Comparison of ENCODE assay signal across 8 mouse cellular contexts in the genomic region with DNA sequence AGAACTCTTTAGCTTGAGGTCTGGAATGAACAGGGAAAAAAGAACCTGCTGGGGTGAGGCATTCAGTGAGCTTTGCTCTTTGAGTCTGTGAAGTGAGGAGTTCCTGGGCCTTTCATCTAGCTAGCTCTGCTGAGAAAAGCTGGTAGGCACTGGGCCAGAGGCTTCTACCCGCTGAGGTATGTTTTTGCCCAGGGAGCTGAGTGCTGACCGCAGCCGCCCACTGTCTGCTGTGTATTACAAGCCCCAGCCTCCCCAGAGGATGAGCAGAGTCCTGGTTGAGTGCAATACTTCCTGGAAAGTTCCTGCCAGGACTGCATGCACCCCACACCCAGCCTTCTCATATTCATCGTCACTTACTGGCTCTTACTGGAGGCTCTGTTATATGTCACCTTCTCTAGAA. TPM values are rescaled to one million over a fixed set of nuclear protein-coding genes. Genes with fewer than 3 reads are reported as not detected.
DNase-seq lines count a peak whose midpoint lies in the region; ATAC-seq and TF ChIP-seq lines count a peak whose summit lies in the region.
"Had no signal": no experiment of that assay in that cellular context is flagged by ENCODE, and none has a peak within 500 bp of the region (broad histone marks: within the 10 kb centered on the region; RNA-seq: fewer than 3 reads in every experiment).

No protein-coding gene starts in this region.

- DNase-seq in liver, postnatal 0 days: no peak
- DNase-seq in liver, embryonic 11.5 days (ENCODE audit: low spot score): no peak
- no peak for DNase-seq in embryonic facial prominence, embryonic 10.5 days (ENCODE audit: low spot score)
- DNase-seq in hindbrain, embryonic 14.5 days (ENCODE audit: low spot score): no peak
- peak; percentile 79 for DNase-seq in lung, postnatal 36 days
- no peak for DNase-seq in left cerebral cortex, adult 9 months (ENCODE audit: low spot score in 2 of 2)

- H3K4me3 ChIP-seq in liver, postnatal 0 days (ENCODE audit: low read depth, low read length): no peak overlapping the region
- H3K4me3 ChIP-seq in liver, embryonic 11.5 days (ENCODE audit: low read depth, low read length): no peak overlapping the region
- H3K4me3 ChIP-seq in embryonic facial prominence, embryonic 10.5 days: no peak overlapping the region
- H3K4me3 ChIP-seq in hindbrain, embryonic 14.5 days (replicated peaks; ENCODE audit: low read length): no peak overlapping the region
- H3K4me3 ChIP-seq: limb, embryonic 12.5 days had no signal

- no peaks in the 10 kb centered on the region for H3K36me3 ChIP-seq in liver, postnatal 0 days (replicated peaks; ENCODE audit: insufficient read depth, low read length)
- H3K36me3 ChIP-seq in liver, embryonic 11.5 days (ENCODE audit: control insufficient read depth, insufficient read depth, low read length): no peaks in the 10 kb centered on the region
- no peaks in the 10 kb centered on the region for H3K36me3 ChIP-seq in embryonic facial prominence, embryonic 10.5 days (replicated peaks)
- H3K36me3 ChIP-seq in hindbrain, embryonic 14.5 days (replicated peaks; ENCODE audit: control insufficient read depth, insufficient read depth): no peaks in the 10 kb centered on the region
- H3K36me3 ChIP-seq: limb, embryonic 12.5 days had no signal

- H3K27me3 ChIP-seq in liver, postnatal 0 days (ENCODE audit: insufficient read depth, low read length): no peaks in the 10 kb centered on the region
- H3K27me3 ChIP-seq in liver, embryonic 11.5 days (replicated peaks; ENCODE audit: control insufficient read depth, insufficient read depth, low read length): no peaks in the 10 kb centered on the region
- H3K27me3 ChIP-seq in embryonic facial prominence, embryonic 10.5 days (replicated peaks; ENCODE audit: low read depth, poor library complexity, severe bottlenecking): no peaks in the 10 kb centered on the region
- H3K27me3 ChIP-seq in hindbrain, embryonic 14.5 days (ENCODE audit: control insufficient read depth, insufficient read depth, low read length): no peaks in the 10 kb centered on the region
- H3K27me3 ChIP-seq: limb, embryonic 12.5 days had no signal

- ATAC-seq in liver, postnatal 0 days: peak; percentile 43; the same call in 1 of the 2 replicates
- no peak for ATAC-seq in liver, embryonic 11.5 days (replicated peaks; ENCODE audit: low FRiP score)
- no peak for ATAC-seq in hindbrain, embryonic 14.5 days (ENCODE audit: low FRiP score)
- ATAC-seq in erythroid progenitor cell, adult 5-6 weeks (replicated peaks; ENCODE audit: low FRiP score, poor library complexity, severe bottlenecking): no peak

- no peaks in the 10 kb centered on the region for H3K9me3 ChIP-seq in liver, postnatal 0 days (ENCODE audit: low read length)
- no peaks in the 10 kb centered on the region for H3K9me3 ChIP-seq in liver, embryonic 11.5 days (ENCODE audit: control insufficient read depth, low read length)
- H3K9me3 ChIP-seq in embryonic facial prominence, embryonic 10.5 days: no peaks in the 10 kb centered on the region
- H3K9me3 ChIP-seq in hindbrain, embryonic 14.5 days (ENCODE audit: control insufficient read depth, low read length): no peaks in the 10 kb centered on the region
- H3K9me3 ChIP-seq: limb, embryonic 12.5 days had no signal

- no peak overlapping the region for H3K9ac ChIP-seq in liver, postnatal 0 days (replicated peaks)
- no peak overlapping the region for H3K9ac ChIP-seq in liver, embryonic 11.5 days (ENCODE audit: low read depth, low read length)
- no peak overlapping the region; the same call in 1 of the 2 replicates for H3K9ac ChIP-seq in hindbrain, embryonic 14.5 days
- H3K9ac ChIP-seq: limb, embryonic 12.5 days had no signal

- peaks cover 39% of the 10 kb centered on the region for H3K4me1 ChIP-seq in liver, postnatal 0 days (ENCODE audit: insufficient read depth)
- H3K4me1 ChIP-seq in liver, embryonic 11.5 days (replicated peaks; ENCODE audit: control insufficient read depth, insufficient read depth, low read length): peaks cover 14% of the 10 kb centered on the region
- H3K4me1 ChIP-seq in embryonic facial prominence, embryonic 10.5 days: peaks cover 56% of the 10 kb centered on the region
- H3K4me1 ChIP-seq in hindbrain, embryonic 14.5 days (replicated peaks; ENCODE audit: control insufficient read depth, insufficient read depth, low read length): peaks cover 48% of the 10 kb centered on the region

- TF ChIP-seq EP300 in liver, postnatal 0 days (IDR thresholded peaks at IDR 0.05; ENCODE audit: low read depth): no peak

- TF ChIP-seq CTCF in liver, postnatal 0 days (IDR thresholded peaks at IDR 0.05; ENCODE audit: low read depth): no peak

- 51% methylated on average over 4 of the region's 4 CpGs for WGBS in liver, postnatal 0 days (ENCODE audit: insufficient replicate concordance)
- 87% methylated on average over 4 of the region's 4 CpGs for WGBS in liver, embryonic 11.5 days
- 75% methylated on average over 4 of the region's 4 CpGs for WGBS in embryonic facial prominence, embryonic 10.5 days
- 52% methylated on average over 4 of the region's 4 CpGs for WGBS in hindbrain, embryonic 14.5 days

- 0 out of 2 replicates have a peak overlapping the region, but pooled peaks have one; percentile 12 for H3K27ac ChIP-seq in liver, postnatal 0 days (ENCODE audit: low read depth)
- no peak overlapping the region for H3K27ac ChIP-seq in liver, embryonic 11.5 days (ENCODE audit: low read depth, low read length)
- 0 out of 2 replicates have a peak overlapping the region, but pooled peaks have one; percentile 12 for H3K27ac ChIP-seq in embryonic facial prominence, embryonic 10.5 days (replicated peaks)
- H3K27ac ChIP-seq in hindbrain, embryonic 14.5 days: peak overlapping the region; percentile 51; the same call in 1 of the 2 replicates
- H3K27ac ChIP-seq: limb, embryonic 12.5 days had no signal

- no peak overlapping the region for H3K4me2 ChIP-seq in liver, postnatal 0 days (ENCODE audit: low read depth, low read length)
- no peak overlapping the region for H3K4me2 ChIP-seq in liver, embryonic 11.5 days
- H3K4me2 ChIP-seq in hindbrain, embryonic 14.5 days (replicated peaks): no peak overlapping the region
- H3K4me2 ChIP-seq: limb, embryonic 12.5 days had no signal

RNA-seq across cellular contexts. Expression of a gene that starts 59.8 kb away (rescaled TPM):
- 18.6 and 20.8 TPM in 2 replicates for polyA plus RNA-seq in liver, postnatal 0 days (2015; fragmentation: Nextera tagmentation; extraction: Ambion mirVana)
- 30.2 and 31.8 TPM in 2 replicates for polyA plus RNA-seq in liver, embryonic 11.5 days (2014; fragmentation: Nextera tagmentation; extraction: Ambion mirVana)
- 34.2 and 37.4 TPM in 2 replicates for polyA plus RNA-seq in embryonic facial prominence, embryonic 10.5 days (2016; fragmentation: Nextera tagmentation; extraction: Ambion mirVana)
- 125 and 133 TPM in 2 replicates for polyA plus RNA-seq in hindbrain, embryonic 14.5 days (2014; fragmentation: Nextera tagmentation; extraction: Ambion mirVana)
- 18.7 and 27.2 TPM in 2 replicates for total RNA-seq in erythroid progenitor cell, adult 5-6 weeks (2015; ENCODE audit: low replicate concordance)
- 3.6 and 5.9 TPM in 2 replicates for total RNA-seq in erythroid progenitor cell, adult 5-6 weeks (2017; ENCODE audit: low replicate concordance)
